14 mouse cellular contexts compared by ENCODE assay signal in the genomic region with DNA sequence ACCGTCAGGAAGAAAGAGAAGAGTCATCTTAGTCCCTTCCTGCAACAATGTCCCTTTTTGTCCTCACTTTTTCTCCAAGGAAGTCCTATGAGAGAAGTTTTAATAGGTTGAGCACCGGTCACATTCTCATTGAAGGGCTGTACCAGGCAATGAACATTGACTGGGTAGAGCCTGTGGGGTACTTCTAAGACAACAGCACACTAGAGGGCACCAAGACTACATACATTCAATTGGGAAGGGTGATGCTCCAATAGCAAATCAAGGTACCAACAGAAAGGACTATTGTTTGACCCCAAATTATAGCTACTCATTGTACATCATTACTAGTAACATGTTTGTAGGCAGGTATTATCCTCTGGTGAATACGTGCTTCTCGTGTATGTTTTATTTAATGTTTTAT.
DNase-seq lines count a peak whose midpoint lies in the region; ATAC-seq and TF ChIP-seq lines count a peak whose summit lies in the region.
"Had no signal": no experiment of that assay in that cellular context is flagged by ENCODE, and none has a peak within 500 bp of the region (broad histone marks: within the 10 kb centered on the region; RNA-seq: fewer than 3 reads in every experiment).

No protein-coding gene starts in this region.

- H3K9me3 ChIP-seq in heart, embryonic 11.5 days (replicated peaks; ENCODE audit: control insufficient read depth, low read length), result no peaks in the 10 kb centered on the region
- H3K9me3 ChIP-seq: embryonic facial prominence, embryonic 15.5 days had no signal

- peak; percentile 65 for DNase-seq in heart, adult 11 months
- DNase-seq in layer of hippocampus, adult 2 months (ENCODE audit: low spot score in 2 of 2), result no peak
- no peak for DNase-seq in layer of hippocampus, adult 8-10 months (ENCODE audit: low spot score in 2 of 2)
- peak; percentile 28 for DNase-seq in 3T3-L1 (ENCODE audit: low read depth, low spot score)
- DNase-seq in ES-CJ7 (ENCODE audit: low read depth, low spot score), result peak; percentile 9
- DNase-seq in spleen, postnatal 14 days (ENCODE audit: low spot score in 2 of 2), result no peak
- DNase-seq: adrenal gland, postnatal 25 days; gastrocnemius, postnatal 36 days; lung, postnatal 10 days; spleen, adult 18-20 months had no signal

- H3K4me2 ChIP-seq in heart, embryonic 11.5 days, result no peak overlapping the region
- H3K4me2 ChIP-seq: embryonic facial prominence, embryonic 15.5 days had no signal

- TF ChIP-seq CTCF in layer of hippocampus, adult 2 months (conservative IDR thresholded peaks at IDR 0.05), result peak; percentile 75

- H3K36me3 ChIP-seq in heart, embryonic 11.5 days (ENCODE audit: control insufficient read depth, insufficient read depth, low read length), result no peaks in the 10 kb centered on the region
- H3K36me3 ChIP-seq: embryonic facial prominence, embryonic 15.5 days had no signal

- peaks cover 10% of the 10 kb centered on the region; the same call in 1 of the 2 replicates for H3K27me3 ChIP-seq in heart, embryonic 11.5 days (ENCODE audit: control insufficient read depth, insufficient read depth, low read length)

- H3K4me1 ChIP-seq in heart, embryonic 11.5 days (ENCODE audit: control insufficient read depth, insufficient read depth, low read length), result no peaks in the 10 kb centered on the region
- H3K4me1 ChIP-seq: embryonic facial prominence, embryonic 15.5 days had no signal

- WGBS in heart, embryonic 11.5 days (ENCODE audit: insufficient replicate concordance), result 84% methylated on average over 4 of the region's 4 CpGs

- no peak overlapping the region for H3K9ac ChIP-seq in heart, embryonic 11.5 days (ENCODE audit: low read depth, low read length)
- H3K9ac ChIP-seq: embryonic facial prominence, embryonic 15.5 days had no signal

- H3K4me3 ChIP-seq in heart, embryonic 11.5 days (ENCODE audit: low read depth, low read length), result no peak overlapping the region
- H3K4me3 ChIP-seq in layer of hippocampus, adult 2 months, result no peak overlapping the region
- H3K4me3 ChIP-seq: embryonic facial prominence, embryonic 15.5 days had no signal

- no peak for ATAC-seq in heart, embryonic 11.5 days (replicated peaks; ENCODE audit: insufficient number of reproducible peaks, low FRiP score, low TSS enrichment)
- ATAC-seq: forebrain, embryonic 14.5 days; hindbrain, embryonic 16.5 days had no signal

- no peak overlapping the region for H3K27ac ChIP-seq in heart, embryonic 11.5 days (ENCODE audit: low read depth, low read length)
- H3K27ac ChIP-seq in layer of hippocampus, adult 2 months, result no peak overlapping the region
- H3K27ac ChIP-seq: embryonic facial prominence, embryonic 15.5 days had no signal

Comparison
In these comparisons a context has a peak if more than half of its experiments do, and no peak if none do; other contexts are left out.
1. DNase-seq: peak in heart, adult 11 months (single experiment), 3T3-L1 (single experiment) and ES-CJ7 (single experiment); none in layer of hippocampus, adult 2 months (0 of 2), layer of hippocampus, adult 8-10 months (0 of 2) and spleen, postnatal 14 days (0 of 2).